Mouse (Mus musculus) bone marrow macrophage, adult 2 months (primary cell): ENCODE data around the gene Nell1. TPM values are rescaled to one million over a fixed set of nuclear protein-coding genes. Genes with fewer than 3 reads are reported as not detected.
"Not testable (repeated sequence)": the region's sequence is repeated elsewhere in the genome, so short reads cannot be mapped to it uniquely, and the experiment has no call there.

Experiments
- H3K27ac ChIP-seq: 2 replicates; pipeline ENCODE4 v1.5.1; 2012; ENCODE audit warnings: low read depth, low read length; ENCODE audit not compliant: insufficient read depth
- H3K4me1 ChIP-seq: 2 replicates; pipeline ENCODE4 v1.6.1; 2012; ENCODE audit warnings: low read length; ENCODE audit not compliant: control insufficient read depth, insufficient read depth
- H3K4me3 ChIP-seq: 2 replicates; pipeline ENCODE4 v1.5.1; 2012; ENCODE audit warnings: mild to moderate bottlenecking, low read length, moderate library complexity; ENCODE audit not compliant: insufficient read depth
- CTCF ChIP-seq: IDR thresholded peaks from 2 replicates; pipeline ENCODE4 v1.5.1; 2012; ENCODE audit warnings: low read depth, mild to moderate bottlenecking, low read length, moderate library complexity
- POLR2A ChIP-seq: IDR thresholded peaks from 2 replicates; pipeline ENCODE4 v1.6.1; 2012; ENCODE audit warnings: mild to moderate bottlenecking, low read depth, low read length, borderline replicate concordance
- polyA plus RNA-seq: library from polyadenylated mRNA; stranded (reverse); fragments of >200 nt; gene quantifications from 2 replicates; pipeline ENCODE4 v1.2.4, GENCODE M21; 2012; ENCODE audit not compliant: missing spikeins, insufficient read depth, insufficient read length

Gene Nell1
- not detected in 2 replicates for polyA plus RNA-seq

- no peak within 1 kb of the TSS for H3K4me3 ChIP-seq
- H3K4me1 ChIP-seq = no peaks in the 10 kb centered on the region
- TF ChIP-seq POLR2A (no peak), CTCF (no peak)
- no peak within 1 kb of the TSS for H3K27ac ChIP-seq
Observed at GRCm38 (mm10) chr7:49974841-49975440, at the start of gene Nell1. Nell1 (plus strand) TSS chr7:49974864.

GRCm38 (mm10) chr7:49928571-49928970 lies 46.1 kb upstream of the Nell1 start:
- TF ChIP-seq CTCF = no peak
- no peak for TF ChIP-seq POLR2A
- Histone ChIP-seq H3K4me3 (no peak overlapping the region), H3K4me1 (no peaks in the 10 kb centered on the region), H3K27ac (no peak overlapping the region)

GRCm38 (mm10) chr7:49929999-49930398 lies 44.7 kb upstream of the Nell1 start:
- no peak for TF ChIP-seq POLR2A
- Histone ChIP-seq H3K27ac (no peak overlapping the region), H3K4me1 (no peaks in the 10 kb centered on the region), H3K4me3 (no peak overlapping the region)

- H3K4me3 ChIP-seq, H3K4me1 ChIP-seq: not testable (repeated sequence)
Observed at GRCm38 (mm10) chr7:49933386-49934115, 41.1 kb upstream of the Nell1 start.

GRCm38 (mm10) chr7:49936821-49937220 lies 37.8 kb upstream of the Nell1 start:
- Histone ChIP-seq H3K27ac (no peak overlapping the region), H3K4me1 (no peaks in the 10 kb centered on the region), H3K4me3 (no peak overlapping the region)
- no peak for TF ChIP-seq CTCF
- no peak for TF ChIP-seq POLR2A

More at GRCm38 (mm10) chr7:49933386-49934115, 41.1 kb upstream of the Nell1 start:
- H3K27ac ChIP-seq = not testable (repeated sequence)

GRCm38 (mm10) chr7:49942023-49942422 lies 32.6 kb upstream of the Nell1 start:
- no peaks in the 10 kb centered on the region for H3K4me1 ChIP-seq
- no peak for TF ChIP-seq POLR2A
- no peak for TF ChIP-seq CTCF
- H3K27ac ChIP-seq = no peak overlapping the region
- H3K4me3 ChIP-seq = no peak overlapping the region

GRCm38 (mm10) chr7:49942490-49942889 lies 32.2 kb upstream of the Nell1 start:
- no peak overlapping the region for H3K27ac ChIP-seq
- TF ChIP-seq POLR2A (no peak), CTCF (no peak)
- no peaks in the 10 kb centered on the region for H3K4me1 ChIP-seq
- no peak overlapping the region for H3K4me3 ChIP-seq

- Histone ChIP-seq H3K4me1 (no peaks in the 10 kb centered on the region), H3K27ac (no peak overlapping the region), H3K4me3 (no peak overlapping the region)
- TF ChIP-seq POLR2A = no peak
- TF ChIP-seq CTCF = no peak
Observed at GRCm38 (mm10) chr7:49946691-49947090, 28.0 kb upstream of the Nell1 start.

- H3K4me3 ChIP-seq = no peak overlapping the region
- no peaks in the 10 kb centered on the region for H3K4me1 ChIP-seq
- no peak overlapping the region for H3K27ac ChIP-seq
- no peak for TF ChIP-seq POLR2A
- no peak for TF ChIP-seq CTCF
Observed at GRCm38 (mm10) chr7:49953546-49954181, 21.0 kb upstream of the Nell1 start.

GRCm38 (mm10) chr7:49954834-49955233 lies 19.8 kb upstream of the Nell1 start:
- H3K4me1 ChIP-seq = no peaks in the 10 kb centered on the region
- TF ChIP-seq CTCF (no peak), POLR2A (no peak)
- no peak overlapping the region for H3K4me3 ChIP-seq

More at GRCm38 (mm10) chr7:49954834-49955233, 19.8 kb upstream of the Nell1 start:
- H3K27ac ChIP-seq = no peak overlapping the region
